Mouse (Mus musculus) kidney, adult 10 weeks (tissue): ENCODE measurements around the gene Chd9. TPM values are rescaled to one million over a fixed set of nuclear protein-coding genes. Genes with fewer than 3 reads are reported as not detected.

ENCODE experiments used
- polyA plus RNA-seq: library from polyadenylated mRNA; stranded (reverse); fragments of 350-450 nt; fragmentation: Illumina TruSeq; extraction: RNeasy Lipid Tissue Mini Kit (QIAGEN cat#74804); gene quantifications from one replicate; pipeline ENCODE4 v1.2.3, GENCODE M21; 2014; ENCODE audit warnings: low read depth, low replicate concordance

Gene Chd9
- 763 TPM for polyA plus RNA-seq

GRCm38 (mm10) chr8:90828181-90828986 lies at the start of gene Chd9:
TSS of gene Chd9 (plus strand) at chr8:90828352.

GRCm38 (mm10) chr8:90817293-90817692 lies 10.9 kb upstream of the Chd9 start, which contains the start of gene Gm19935:
TSS of gene Gm19935 (minus strand) at chr8:90817393.

GRCm38 (mm10) chr8:91069834-91070233 lies 241.7 kb downstream of the Chd9 start, which contains the start of gene Rbl2:
TSS of gene Rbl2 (plus strand) at chr8:91070057.

Other genes starting within 250 kb of the Chd9 start
- not detected for gene Gm19935, start 11.0 kb upstream of the Chd9 start, polyA plus RNA-seq
- gene Rbl2, start 241.7 kb downstream of the Chd9 start, polyA plus RNA-seq, result 70.9 TPM